Mouse (Mus musculus) limb, embryonic 14.5 days (tissue): ENCODE results near the gene Ctbs. TPM values are rescaled to one million over a fixed set of nuclear protein-coding genes. Genes with fewer than 3 reads are reported as not detected.

Source experiments
- ATAC-seq: fragments of 200-750 bp; cut with Nextera tagmentation; 2 replicates; pipeline ENCODE4 v1.8.0; 2017; ENCODE audit warnings: low read depth, moderate number of reproducible peaks, moderate TSS enrichment; ENCODE audit not compliant: low FRiP score
- DNase-seq: peaks from one replicate; pipeline ENCODE4 v3.0.0-alpha.2; 2015; ENCODE audit warnings: low spot score
- H3K27ac ChIP-seq: fragments of 300-500 bp; sonication (generic); replicated peaks from 2 replicates; pipeline ENCODE4 v1.5.1; 2014; ENCODE audit warnings: low read depth, mild to moderate bottlenecking, low read length, moderate library complexity, mixed read lengths
- H3K27me3 ChIP-seq: fragments of 300-500 bp; sonication (generic); 2 replicates; pipeline ENCODE4 v1.6.1; 2014; ENCODE audit warnings: low read length, mixed read lengths; ENCODE audit not compliant: control insufficient read depth, insufficient read depth
- H3K36me3 ChIP-seq: fragments of 300-500 bp; sonication (generic); 2 replicates; pipeline ENCODE4 v1.6.1; 2014; ENCODE audit warnings: mild to moderate bottlenecking, low read length, moderate library complexity, mixed read lengths; ENCODE audit not compliant: control insufficient read depth, insufficient read depth
- H3K4me1 ChIP-seq: fragments of 300-500 bp; sonication (generic); 2 replicates; pipeline ENCODE4 v1.6.1; 2014; ENCODE audit warnings: antibody characterized with exemption, low read length, mixed read lengths; ENCODE audit not compliant: control insufficient read depth, insufficient read depth
- H3K4me2 ChIP-seq: fragments of 300-500 bp; sonication (generic); replicated peaks from 2 replicates; pipeline ENCODE4 v1.6.1; 2014; ENCODE audit warnings: low read depth, mild to moderate bottlenecking, low read length, moderate library complexity; ENCODE audit not compliant: severe bottlenecking
- H3K4me3 ChIP-seq: fragments of 300-500 bp; sonication (generic); replicated peaks from 2 replicates; pipeline ENCODE4 v1.5.1; 2014; ENCODE audit warnings: low read length
- H3K9ac ChIP-seq: fragments of 300-500 bp; sonication (generic); 2 replicates; pipeline ENCODE4 v1.6.1; 2014; ENCODE audit warnings: mild to moderate bottlenecking, low read depth, low read length, moderate library complexity; ENCODE audit not compliant: severe bottlenecking
- H3K9me3 ChIP-seq: fragments of 300-500 bp; sonication (generic); 2 replicates; pipeline ENCODE4 v1.6.1; 2016; ENCODE audit warnings: low read length; ENCODE audit not compliant: control insufficient read depth
- POLR2A ChIP-seq: fragments of 200-500 bp; IDR thresholded peaks from 2 replicates; pipeline ENCODE4 v1.8.0; 2012; ENCODE audit warnings: inconsistent platforms, mild to moderate bottlenecking, moderate library complexity, borderline replicate concordance; ENCODE audit not compliant: insufficient read depth, insufficient read length; ENCODE audit errors: extremely low read depth
- WGBS: fragments of 180-500 bp; shearing (Covaris S2); extraction: QIAGEN DNeasy Blood & Tissue Kit; methylation state at CpG from one replicate; pipeline ENCODE4 v1.1.7; 2014; 5-methylcytosine and 5-hydroxymethylcytosine counted together
- polyA plus RNA-seq, 2 experiments: library from polyadenylated mRNA; depleted of rRNA in 1 of 2; stranded (reverse) in 1 of 2; unstranded in 1 of 2; fragments of >200 nt; fragmentation: Nextera tagmentation in 1 of 2; extraction: Ambion mirVana in 1 of 2; gene quantifications; 2 replicates each; pipeline versions ENCODE4 v1.2.1 to v1.2.3; 2012 to 2014

Ctbs gene
- polyA plus RNA-seq, 2 experiments = 5.4 to 9.3 TPM

GRCm38 (mm10) chr3:146469226-146469625, 19.6 kb downstream of the Ctbs start:
- WGBS = 79% methylated on average over 2 of the region's 2 CpGs
- no peaks in the 10 kb centered on the region for H3K9me3 ChIP-seq
- no peaks in the 10 kb centered on the region for H3K36me3 ChIP-seq
- H3K4me3 ChIP-seq = no peak overlapping the region
- no peak for ATAC-seq
- no peak overlapping the region for H3K27ac ChIP-seq
- TF ChIP-seq POLR2A = no peak
- DNase-seq = no peak
- no peaks in the 10 kb centered on the region for H3K27me3 ChIP-seq
- H3K4me2 ChIP-seq = no peak overlapping the region
- H3K4me1 ChIP-seq = no peaks in the 10 kb centered on the region
- no peak overlapping the region for H3K9ac ChIP-seq

- WGBS = 77% methylated on average over 4 of the region's 4 CpGs
- no peak for TF ChIP-seq POLR2A
- no peak for ATAC-seq
Observed at GRCm38 (mm10) chr3:146472657-146473056, 23.1 kb downstream of the Ctbs start.

GRCm38 (mm10) chr3:146473741-146474140, 24.1 kb downstream of the Ctbs start:
- TF ChIP-seq POLR2A = no peak
- Histone ChIP-seq H3K9ac (no peak overlapping the region), H3K9me3 (no peaks in the 10 kb centered on the region), H3K36me3 (no peaks in the 10 kb centered on the region), H3K4me3 (no peak overlapping the region), H3K27ac (no peak overlapping the region), H3K4me2 (no peak overlapping the region), H3K27me3 (no peaks in the 10 kb centered on the region), H3K4me1 (no peaks in the 10 kb centered on the region)
- no peak for DNase-seq
- no peak for ATAC-seq

More at GRCm38 (mm10) chr3:146472657-146473056, 23.1 kb downstream of the Ctbs start:
- Histone ChIP-seq H3K27ac (no peak overlapping the region), H3K36me3 (no peaks in the 10 kb centered on the region), H3K4me2 (no peak overlapping the region), H3K9me3 (no peaks in the 10 kb centered on the region), H3K27me3 (no peaks in the 10 kb centered on the region), H3K4me3 (no peak overlapping the region), H3K4me1 (no peaks in the 10 kb centered on the region), H3K9ac (no peak overlapping the region)
- DNase-seq = no peak

GRCm38 (mm10) chr3:146474428-146474827, 24.8 kb downstream of the Ctbs start:
- no peaks in the 10 kb centered on the region for H3K4me1 ChIP-seq
- no peak for TF ChIP-seq POLR2A
- 88% methylated on average over 3 of the region's 3 CpGs for WGBS
- H3K36me3 ChIP-seq = no peaks in the 10 kb centered on the region
- H3K27me3 ChIP-seq = no peaks in the 10 kb centered on the region
- DNase-seq (no peak), ATAC-seq (no peak)
- H3K9ac ChIP-seq = no peak overlapping the region
- H3K4me2 ChIP-seq = no peak overlapping the region
- H3K4me3 ChIP-seq = no peak overlapping the region
- no peaks in the 10 kb centered on the region for H3K9me3 ChIP-seq
- H3K27ac ChIP-seq = no peak overlapping the region

- no peak for TF ChIP-seq POLR2A
- DNase-seq (no peak), ATAC-seq (no peak)
- Histone ChIP-seq H3K27me3 (no peaks in the 10 kb centered on the region), H3K4me1 (no peaks in the 10 kb centered on the region), H3K4me3 (no peak overlapping the region), H3K27ac (no peak overlapping the region), H3K4me2 (no peak overlapping the region), H3K9ac (no peak overlapping the region), H3K9me3 (no peaks in the 10 kb centered on the region), H3K36me3 (no peaks in the 10 kb centered on the region)
- WGBS = 73% methylated on average over 2 of the region's 2 CpGs
Observed at GRCm38 (mm10) chr3:146482044-146482443, 32.4 kb downstream of the Ctbs start.

- WGBS = 75% methylated on average over 4 of the region's 4 CpGs
- H3K9ac ChIP-seq = no peak overlapping the region
- no peak for ATAC-seq
- no peak overlapping the region for H3K4me3 ChIP-seq
- H3K27me3 ChIP-seq = no peaks in the 10 kb centered on the region
- H3K4me1 ChIP-seq = no peaks in the 10 kb centered on the region
- no peaks in the 10 kb centered on the region for H3K36me3 ChIP-seq
- H3K27ac ChIP-seq = no peak overlapping the region
- DNase-seq = no peak
- H3K4me2 ChIP-seq = no peak overlapping the region
- TF ChIP-seq POLR2A = no peak
- H3K9me3 ChIP-seq = no peaks in the 10 kb centered on the region
Observed at GRCm38 (mm10) chr3:146486464-146486863, 36.9 kb downstream of the Ctbs start.
